Comparison of ENCODE assay signal across 8 mouse cellular contexts in genomic region chr4:155831831-155832230, GRCm38 (mm10). TPM values are rescaled to one million over a fixed set of nuclear protein-coding genes. Genes with fewer than 3 reads are reported as not detected.
DNase-seq lines count a peak whose midpoint lies in the region; ATAC-seq and TF ChIP-seq lines count a peak whose summit lies in the region.

No protein-coding gene starts in this region.

- H3K9ac ChIP-seq in heart, embryonic 16.5 days (ENCODE audit: low read length) = peak overlapping the region; percentile 85
- peak overlapping the region; percentile 79 for H3K9ac ChIP-seq in hindbrain, postnatal 0 days (replicated peaks; ENCODE audit: low read length)

- H3K9me3 ChIP-seq in heart, embryonic 16.5 days (replicated peaks; ENCODE audit: control insufficient read depth, low read length) = 0 out of 2 replicates have a peak, but pooled peaks cover 2% of the 10 kb centered on the region
- H3K9me3 ChIP-seq in hindbrain, postnatal 0 days (ENCODE audit: low read length) = no peaks in the 10 kb centered on the region

- H3K4me1 ChIP-seq in heart, embryonic 16.5 days (ENCODE audit: control insufficient read depth, insufficient read depth, low read length) = peaks cover 15% of the 10 kb centered on the region
- peaks cover 4% of the 10 kb centered on the region for H3K4me1 ChIP-seq in cortical plate, adult 2 months (ENCODE audit: control insufficient read depth, insufficient read depth, low read length)
- H3K4me1 ChIP-seq in hindbrain, postnatal 0 days (ENCODE audit: insufficient read depth, low read length) = peaks cover 7% of the 10 kb centered on the region

- TF ChIP-seq POLR2A in cortical plate, adult 2 months (IDR thresholded peaks at IDR 0.05; ENCODE audit: extremely low read depth, insufficient read depth, low read length) = no peak

- H3K27me3 ChIP-seq in heart, embryonic 16.5 days (ENCODE audit: control insufficient read depth, insufficient read depth, low read length) = no peaks in the 10 kb centered on the region
- no peaks in the 10 kb centered on the region for H3K27me3 ChIP-seq in hindbrain, postnatal 0 days (ENCODE audit: insufficient read depth, low read length)

- peak overlapping the region; percentile 66 for H3K4me3 ChIP-seq in heart, embryonic 16.5 days (ENCODE audit: low read length)
- H3K4me3 ChIP-seq in cortical plate, adult 2 months (ENCODE audit: insufficient read depth, low read length) = peak overlapping the region; percentile 80
- peak overlapping the region; percentile 67 for H3K4me3 ChIP-seq in hindbrain, postnatal 0 days (ENCODE audit: low read length)

- peak overlapping the region; percentile 90 for H3K4me2 ChIP-seq in heart, embryonic 16.5 days (ENCODE audit: low read depth, low read length)
- peak overlapping the region; percentile 93 for H3K4me2 ChIP-seq in hindbrain, postnatal 0 days (ENCODE audit: low read depth, low read length)

- peak; percentile 3; the same call in 1 of the 2 replicates for ATAC-seq in heart, embryonic 16.5 days (replicated peaks; ENCODE audit: extremely low read depth, insufficient read depth, low FRiP score)
- no peak; the same call in 1 of the 2 replicates for ATAC-seq in hindbrain, postnatal 0 days

- peaks cover 8% of the 10 kb centered on the region for H3K36me3 ChIP-seq in heart, embryonic 16.5 days (ENCODE audit: control insufficient read depth, insufficient read depth)
- peaks cover 8% of the 10 kb centered on the region; the same call in 1 of the 2 replicates for H3K36me3 ChIP-seq in hindbrain, postnatal 0 days (ENCODE audit: insufficient read depth, low read length)

- TF ChIP-seq CTCF in cortical plate, adult 2 months (IDR thresholded peaks at IDR 0.05; ENCODE audit: extremely low read depth, insufficient read depth, low read length) = no peak
- no peak for TF ChIP-seq CTCF in hindbrain, postnatal 0 days (IDR thresholded peaks at IDR 0.05; ENCODE audit: low read depth)

- peak overlapping the region; percentile 94 for H3K27ac ChIP-seq in heart, embryonic 16.5 days (ENCODE audit: low read length)
- peak overlapping the region; percentile 32 for H3K27ac ChIP-seq in cortical plate, adult 2 months (ENCODE audit: insufficient read depth, low read length)
- peak overlapping the region; percentile 75 for H3K27ac ChIP-seq in hindbrain, postnatal 0 days

- no peak for DNase-seq in heart, adult 9 months (ENCODE audit: low spot score in 2 of 2)
- DNase-seq in hindbrain, postnatal 0 days (ENCODE audit: low spot score) = no peak
- peak; percentile 31 for DNase-seq in lung, postnatal 36 days
- DNase-seq in Muller cell, postnatal 12 days (ENCODE audit: inconsistent ontology term) = no peak
- no peak for DNase-seq in cerebellum, adult 9-11 months
- no peak for DNase-seq in thymus, postnatal 0 days (ENCODE audit: low spot score)

- WGBS in heart, embryonic 16.5 days = 0% methylated on average over 25 of the region's 25 CpGs
- WGBS in hindbrain, postnatal 0 days = under 1% methylated on average over 25 of the region's 25 CpGs

RNA-seq across cellular contexts. Expression of gene Aurkaip1, which starts 0.8 kb away (rescaled TPM):
- 124 and 132 TPM in 2 replicates for polyA plus RNA-seq in heart, embryonic 16.5 days (2015; fragmentation: Nextera tagmentation; extraction: Ambion mirVana)
- polyA plus RNA-seq in cortical plate, adult 2 months (2012; rRNA removed) = 128 and 131 TPM in 2 replicates
- total RNA-seq in hindbrain, postnatal 0 days (2014; rRNA removed) = 110 and 143 TPM in 2 replicates
- polyA plus RNA-seq in hindbrain, postnatal 0 days (2015; fragmentation: Nextera tagmentation; extraction: Ambion mirVana) = 162 and 175 TPM in 2 replicates
- 187 and 198 TPM in 2 replicates for polyA plus RNA-seq in thymus, postnatal 0 days (2015; fragmentation: Nextera tagmentation; extraction: Ambion mirVana)

RNA-seq across cellular contexts. Expression of gene Mxra8, which starts 7.6 kb away (rescaled TPM):
- 77.8 and 86.8 TPM in 2 replicates for polyA plus RNA-seq in heart, embryonic 16.5 days (2015; fragmentation: Nextera tagmentation; extraction: Ambion mirVana)
- polyA plus RNA-seq in cortical plate, adult 2 months (2012; rRNA removed) = 14.9 and 15.7 TPM in 2 replicates
- total RNA-seq in hindbrain, postnatal 0 days (2014; rRNA removed) = 45.8 and 58.9 TPM in 2 replicates
- 39.4 and 41.6 TPM in 2 replicates for polyA plus RNA-seq in hindbrain, postnatal 0 days (2015; fragmentation: Nextera tagmentation; extraction: Ambion mirVana)
- polyA plus RNA-seq in thymus, postnatal 0 days (2015; fragmentation: Nextera tagmentation; extraction: Ambion mirVana) = 15.1 and 18.1 TPM in 2 replicates

RNA-seq across cellular contexts. Expression of gene Dvl1, which starts 15.4 kb away (rescaled TPM):
- polyA plus RNA-seq in heart, embryonic 16.5 days (2015; fragmentation: Nextera tagmentation; extraction: Ambion mirVana) = 3.5 TPM in 2 replicates
- 133 and 145 TPM in 2 replicates for polyA plus RNA-seq in cortical plate, adult 2 months (2012; rRNA removed)
- 141 and 166 TPM in 2 replicates for total RNA-seq in hindbrain, postnatal 0 days (2014; rRNA removed)
- polyA plus RNA-seq in hindbrain, postnatal 0 days (2015; fragmentation: Nextera tagmentation; extraction: Ambion mirVana) = 16.0 and 16.4 TPM in 2 replicates
- 5.7 and 7.6 TPM in 2 replicates for polyA plus RNA-seq in thymus, postnatal 0 days (2015; fragmentation: Nextera tagmentation; extraction: Ambion mirVana)

RNA-seq across cellular contexts. Expression of gene Ccnl2, which starts 19.5 kb away (rescaled TPM):
- polyA plus RNA-seq in heart, embryonic 16.5 days (2015; fragmentation: Nextera tagmentation; extraction: Ambion mirVana) = 126 and 129 TPM in 2 replicates
- 112 and 121 TPM in 2 replicates for polyA plus RNA-seq in cortical plate, adult 2 months (2012; rRNA removed)
- total RNA-seq in hindbrain, postnatal 0 days (2014; rRNA removed) = 57.6 and 80.2 TPM in 2 replicates
- 82.6 and 90.6 TPM in 2 replicates for polyA plus RNA-seq in hindbrain, postnatal 0 days (2015; fragmentation: Nextera tagmentation; extraction: Ambion mirVana)
- polyA plus RNA-seq in thymus, postnatal 0 days (2015; fragmentation: Nextera tagmentation; extraction: Ambion mirVana) = 139 and 162 TPM in 2 replicates

RNA-seq across cellular contexts. Expression of gene Mrpl20, which starts 29.2 kb away (rescaled TPM):
- 133 and 138 TPM in 2 replicates for polyA plus RNA-seq in heart, embryonic 16.5 days (2015; fragmentation: Nextera tagmentation; extraction: Ambion mirVana)
- 105 and 110 TPM in 2 replicates for polyA plus RNA-seq in cortical plate, adult 2 months (2012; rRNA removed)
- total RNA-seq in hindbrain, postnatal 0 days (2014; rRNA removed) = 75.4 and 87.5 TPM in 2 replicates
- 303 and 310 TPM in 2 replicates for polyA plus RNA-seq in hindbrain, postnatal 0 days (2015; fragmentation: Nextera tagmentation; extraction: Ambion mirVana)
- 283 and 286 TPM in 2 replicates for polyA plus RNA-seq in thymus, postnatal 0 days (2015; fragmentation: Nextera tagmentation; extraction: Ambion mirVana)

Comparison
In these comparisons a context has a peak if more than half of its experiments do, and no peak if none do; other contexts are left out.
1. H3K27ac ChIP-seq: peak in every context shown above with its lines; median percentile 94 in heart, embryonic 16.5 days; 75 in hindbrain, postnatal 0 days; 32 in cortical plate, adult 2 months.